In genomic region chr11:53056781-53057180, GRCm38 (mm10) we compare ENCODE assay signal across 14 mouse cellular contexts.
DNase-seq lines count a peak whose midpoint lies in the region.
"Had no signal": no experiment of that assay in that cellular context is flagged by ENCODE, and none has a peak within 500 bp of the region (broad histone marks: within the 10 kb centered on the region; RNA-seq: fewer than 3 reads in every experiment).

No protein-coding gene starts in this region.

- peak; percentile 61 to 64 for DNase-seq in cerebellum, postnatal 10 days
- no peak for DNase-seq in cerebellum, postnatal 4 days (ENCODE audit: low spot score in 2 of 2)
- peak; percentile 13 for DNase-seq in gastrocnemius, postnatal 10 days
- no peak for DNase-seq in gastrocnemius, postnatal 36 days
- peak; percentile 31 to 38 for DNase-seq in kidney, postnatal 4 days
- DNase-seq in kidney, postnatal 25 days: no peak
- DNase-seq: adrenal gland, adult 8-10 months; adrenal gland, postnatal 36 days; cerebellum, adult 9-10 months; embryo, embryonic 11 days; heart, adult 11 months; heart, postnatal 10 days; heart, postnatal 36 days; kidney, adult 18-20 months had no signal

- intact Hi-C loops in gastrocnemius, postnatal 36 days (cut with DNase I): no loop called here

Comparison
In these comparisons a context has a peak if more than half of its experiments do, and no peak if none do; other contexts are left out.
1. DNase-seq: peak in cerebellum, postnatal 10 days (2 of 2), gastrocnemius, postnatal 10 days (single experiment) and kidney, postnatal 4 days (2 of 2); none in cerebellum, postnatal 4 days (0 of 2), gastrocnemius, postnatal 36 days (0 of 2) and kidney, postnatal 25 days (0 of 2).